Mouse (Mus musculus): ENCODE measurements at regions not wholly inside any gene's neighbourhood (a gene's known extent, or its start where the extent isn't known, plus 50 kb on each side); places are given as distances from the start of the nearest gene placed in this dataset.

DNA sequence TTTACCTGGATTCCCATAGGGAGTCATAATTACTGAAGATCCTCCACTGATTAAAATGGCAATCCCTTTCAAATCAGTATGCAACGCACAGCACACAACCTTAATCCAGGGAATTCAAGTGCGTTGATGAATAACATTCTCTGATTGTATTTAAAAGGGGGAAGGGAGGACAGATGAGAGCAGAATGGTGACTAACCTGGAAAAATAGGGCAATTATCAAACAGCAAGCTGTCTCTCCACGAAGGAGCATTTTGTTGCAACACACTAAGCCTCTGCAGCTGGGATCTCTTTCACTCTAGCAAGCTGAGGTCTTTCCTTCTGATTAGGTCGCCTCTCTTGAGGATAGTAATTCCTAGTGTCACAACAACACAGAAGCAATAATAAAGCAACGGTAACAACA lies 501.5 kb downstream of the Tusc1 start:
- Histone ChIP-seq H3K27me3 (no peaks in the 10 kb centered on the region), H3K4me2 (peak overlapping the region; percentile 20; the same call in 1 of the 2 replicates), H3K9me3 (no peaks in the 10 kb centered on the region), H3K4me3 (no peak overlapping the region), H3K4me1 (replicated peaks) (peaks cover 7% of the 10 kb centered on the region; the same call in 1 of the 2 replicates), H3K27ac (replicated peaks) (0 out of 2 replicates have a peak overlapping the region, but pooled peaks have one; percentile 24), H3K9ac (no peak overlapping the region), H3K36me3 (no peaks in the 10 kb centered on the region)
- WGBS, result 27% methylated on average over 5 of the region's 5 CpGs
- ATAC-seq (ENCODE audit: low read depth), result peak; percentile 23; the same call in 1 of the 2 replicates

DNA sequence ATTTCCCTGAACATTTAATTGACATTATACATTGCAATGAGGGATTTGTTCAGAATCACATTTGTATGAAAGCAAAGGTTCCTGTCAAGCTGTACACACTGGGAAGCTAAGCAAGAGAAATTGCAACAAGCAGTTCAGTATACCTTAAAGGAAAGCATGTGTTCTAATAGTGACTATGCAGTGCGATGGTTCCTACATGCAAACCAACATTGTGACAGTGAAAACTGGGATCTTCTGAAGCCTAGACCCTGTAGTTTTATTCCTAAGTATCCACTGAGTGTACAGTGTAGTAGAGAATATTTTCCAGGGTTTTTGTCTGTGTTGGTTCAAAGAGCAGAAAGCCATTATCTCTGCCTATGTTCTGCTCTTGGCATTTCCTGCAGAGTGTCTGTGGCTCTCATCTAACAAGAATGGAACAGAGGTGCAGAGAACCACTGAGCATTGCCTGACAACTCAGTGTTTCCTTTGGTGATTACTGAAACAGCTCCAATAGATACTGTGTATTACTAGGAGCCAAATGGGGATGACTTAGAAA lies 504.1 kb downstream of the Tusc1 start:
- H3K4me1 ChIP-seq (replicated peaks), result peaks cover 7% of the 10 kb centered on the region; the same call in 1 of the 2 replicates
- WGBS, result 85% methylated on average over 1 of the region's 1 CpGs
- H3K27me3 ChIP-seq, result no peaks in the 10 kb centered on the region
- no peak overlapping the region for H3K9ac ChIP-seq
- H3K9me3 ChIP-seq, result no peaks in the 10 kb centered on the region
- no peaks in the 10 kb centered on the region for H3K36me3 ChIP-seq
- ATAC-seq (ENCODE audit: low read depth), result no peak
- no peak overlapping the region for H3K4me2 ChIP-seq
- H3K27ac ChIP-seq (replicated peaks), result no peak overlapping the region
- no peak overlapping the region for H3K4me3 ChIP-seq

DNA sequence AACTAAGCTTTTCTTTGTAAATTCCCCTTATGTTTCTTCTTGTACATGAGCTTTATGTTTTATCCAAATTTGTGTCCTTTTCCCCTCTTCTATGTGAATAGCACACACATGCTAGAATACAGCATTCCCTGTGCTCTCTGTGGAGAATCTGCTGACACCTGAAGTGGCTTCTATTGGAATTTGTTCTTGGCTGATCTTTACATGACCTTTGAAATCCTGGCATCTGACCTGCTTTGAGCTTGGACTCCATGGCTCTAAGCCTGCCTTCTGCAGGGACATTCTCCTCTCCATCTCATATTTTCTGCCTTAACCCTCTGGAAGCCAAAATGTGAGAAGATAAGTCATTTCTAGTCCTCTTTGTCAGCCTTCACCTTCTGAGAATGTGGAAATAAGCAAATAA lies 507.5 kb downstream of the Tusc1 start:
- H3K9me3 ChIP-seq, result no peaks in the 10 kb centered on the region
- no peak overlapping the region for H3K9ac ChIP-seq
- H3K36me3 ChIP-seq, result no peaks in the 10 kb centered on the region
- no peak for ATAC-seq (ENCODE audit: low read depth)
- no peaks in the 10 kb centered on the region for H3K4me1 ChIP-seq (replicated peaks)
- no peaks in the 10 kb centered on the region for H3K27me3 ChIP-seq
- no peak overlapping the region for H3K4me3 ChIP-seq
- H3K4me2 ChIP-seq, result no peak overlapping the region
- no peak overlapping the region for H3K27ac ChIP-seq (replicated peaks)

DNA sequence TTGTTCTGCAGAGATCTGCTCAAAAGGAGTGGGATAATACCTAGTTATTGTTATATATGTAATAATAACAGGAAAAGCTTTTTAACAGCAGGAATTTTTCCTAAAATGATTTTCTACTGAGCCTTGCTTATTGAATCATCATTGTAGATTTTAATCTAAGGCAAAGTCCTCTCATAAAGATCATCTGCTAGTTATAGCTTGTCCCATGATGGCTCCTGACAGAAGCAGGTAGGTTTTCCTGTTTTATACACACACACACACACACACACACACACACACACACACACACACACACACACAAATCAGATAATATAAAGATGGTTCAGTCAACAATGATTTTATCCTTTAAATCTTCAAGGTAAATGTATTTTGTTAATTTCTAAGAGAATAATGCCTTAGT lies 507.9 kb downstream of the Tusc1 start:
- no peak overlapping the region for H3K27ac ChIP-seq (replicated peaks)
- H3K9me3 ChIP-seq, result no peaks in the 10 kb centered on the region
- no peaks in the 10 kb centered on the region for H3K4me1 ChIP-seq (replicated peaks)
- no peaks in the 10 kb centered on the region for H3K36me3 ChIP-seq
- no peak overlapping the region for H3K4me3 ChIP-seq
- no peak for ATAC-seq (ENCODE audit: low read depth)
- no peaks in the 10 kb centered on the region for H3K27me3 ChIP-seq
- no peak overlapping the region for H3K9ac ChIP-seq
- H3K4me2 ChIP-seq, result no peak overlapping the region

DNA sequence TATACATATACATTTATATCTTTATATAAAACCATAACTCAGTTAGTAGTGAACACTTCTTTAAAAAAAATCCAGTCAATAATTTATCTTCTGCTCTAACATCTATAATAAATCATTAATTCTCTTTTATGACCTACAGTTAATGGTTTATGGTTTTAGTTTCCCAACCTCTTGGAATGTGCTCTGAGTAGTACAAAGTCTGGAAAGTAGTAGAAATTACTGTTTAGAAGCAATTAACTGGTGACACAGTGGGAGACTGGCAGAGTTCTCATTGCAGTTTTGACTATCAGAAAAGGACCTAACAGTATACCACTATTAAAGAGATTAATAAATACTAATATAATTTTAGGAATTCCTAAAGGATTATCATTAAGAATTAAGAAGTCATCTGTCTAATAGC lies 508.3 kb downstream of the Tusc1 start:
- Histone ChIP-seq H3K27ac (replicated peaks) (no peak overlapping the region), H3K4me2 (no peak overlapping the region), H3K36me3 (no peaks in the 10 kb centered on the region), H3K4me1 (replicated peaks) (no peaks in the 10 kb centered on the region), H3K9me3 (no peaks in the 10 kb centered on the region), H3K4me3 (no peak overlapping the region), H3K9ac (no peak overlapping the region), H3K27me3 (no peaks in the 10 kb centered on the region)
- no peak for ATAC-seq (ENCODE audit: low read depth)

DNA sequence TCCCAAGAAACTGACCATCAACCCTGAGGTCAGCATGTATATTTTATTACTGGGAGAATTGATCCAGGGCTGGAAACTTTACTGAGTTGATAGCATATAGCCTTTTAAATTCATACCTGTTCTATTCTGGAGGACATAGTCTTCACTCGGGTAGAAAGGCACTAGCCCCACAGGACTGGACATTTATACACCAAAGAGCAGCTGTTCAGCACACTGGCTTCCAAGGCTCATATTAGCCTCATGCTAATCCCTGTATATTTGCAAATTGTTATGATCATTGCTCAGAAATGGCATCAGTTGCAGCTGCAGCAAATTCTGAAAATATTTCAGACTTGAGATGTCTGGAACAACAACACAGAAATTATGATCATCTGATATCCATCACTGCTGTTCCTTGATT lies 547.2 kb downstream of the Tusc1 start:
- 83% methylated on average over 1 of the region's 1 CpGs for WGBS
- Histone ChIP-seq H3K36me3 (no peaks in the 10 kb centered on the region), H3K4me3 (no peak overlapping the region), H3K9me3 (no peaks in the 10 kb centered on the region), H3K4me2 (no peak overlapping the region), H3K9ac (no peak overlapping the region), H3K27ac (replicated peaks) (no peak overlapping the region), H3K4me1 (replicated peaks) (no peaks in the 10 kb centered on the region), H3K27me3 (no peaks in the 10 kb centered on the region)
- no peak for ATAC-seq (ENCODE audit: low read depth)

DNA sequence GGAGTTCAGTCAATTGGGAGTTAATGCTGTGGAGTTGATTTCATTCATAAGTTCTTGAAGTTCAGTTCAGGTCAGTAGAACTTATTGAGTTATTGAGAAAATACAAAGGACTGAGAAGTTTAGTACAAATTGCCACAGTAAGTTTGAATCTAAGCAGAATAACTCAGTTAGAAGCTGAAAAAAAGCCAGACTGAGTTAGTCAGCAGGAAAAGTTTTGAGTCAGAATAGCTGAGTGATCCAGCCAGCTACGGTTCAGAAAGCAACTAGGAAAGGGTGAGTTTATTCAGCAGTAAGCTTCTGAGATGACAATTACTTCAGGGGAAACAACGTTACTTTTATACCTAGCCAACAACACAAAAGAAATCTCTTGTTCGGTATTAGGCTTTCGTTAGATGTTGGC lies 557.2 kb downstream of the Tusc1 start:
- H3K9ac ChIP-seq, result no peak overlapping the region
- H3K36me3 ChIP-seq, result no peaks in the 10 kb centered on the region
- 85% methylated on average over 4 of the region's 4 CpGs for WGBS
- no peak overlapping the region for H3K4me3 ChIP-seq
- ATAC-seq (ENCODE audit: low read depth), result no peak
- H3K27me3 ChIP-seq, result no peaks in the 10 kb centered on the region
- H3K27ac ChIP-seq (replicated peaks), result no peak overlapping the region
- no peaks in the 10 kb centered on the region for H3K4me1 ChIP-seq (replicated peaks)
- peaks cover 4% of the 10 kb centered on the region; the same call in 1 of the 2 replicates for H3K9me3 ChIP-seq
- no peak overlapping the region for H3K4me2 ChIP-seq

DNA sequence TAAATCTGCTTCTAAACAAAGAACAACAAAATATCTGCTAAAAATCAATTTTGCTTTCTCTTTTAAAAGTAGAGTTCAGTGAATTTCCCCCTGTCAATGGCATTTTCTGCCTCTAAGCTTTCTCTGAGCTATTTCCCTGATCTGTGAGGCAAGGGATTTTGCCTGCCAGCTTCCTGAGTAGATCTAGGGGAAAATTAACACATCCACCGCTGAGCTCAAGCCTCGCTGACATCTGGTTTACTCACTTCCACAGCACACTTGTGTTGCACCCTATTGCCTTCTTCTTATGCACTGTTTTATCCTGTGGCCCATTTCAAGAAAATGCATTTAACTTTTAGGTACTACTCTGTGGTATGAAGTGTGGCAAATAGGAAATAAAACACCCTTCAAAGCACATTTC lies 556.5 kb upstream of the Gm12666 start:
- H3K4me3 ChIP-seq, result no peak overlapping the region
- no peaks in the 10 kb centered on the region for H3K27me3 ChIP-seq
- no peak overlapping the region for H3K9ac ChIP-seq
- H3K27ac ChIP-seq (replicated peaks), result no peak overlapping the region
- H3K4me1 ChIP-seq (replicated peaks), result no peaks in the 10 kb centered on the region
- H3K9me3 ChIP-seq, result no peaks in the 10 kb centered on the region
- 42% methylated on average over 2 of the region's 2 CpGs for WGBS
- H3K36me3 ChIP-seq, result no peaks in the 10 kb centered on the region
- ATAC-seq (ENCODE audit: low read depth), result no peak
- no peak overlapping the region for H3K4me2 ChIP-seq

DNA sequence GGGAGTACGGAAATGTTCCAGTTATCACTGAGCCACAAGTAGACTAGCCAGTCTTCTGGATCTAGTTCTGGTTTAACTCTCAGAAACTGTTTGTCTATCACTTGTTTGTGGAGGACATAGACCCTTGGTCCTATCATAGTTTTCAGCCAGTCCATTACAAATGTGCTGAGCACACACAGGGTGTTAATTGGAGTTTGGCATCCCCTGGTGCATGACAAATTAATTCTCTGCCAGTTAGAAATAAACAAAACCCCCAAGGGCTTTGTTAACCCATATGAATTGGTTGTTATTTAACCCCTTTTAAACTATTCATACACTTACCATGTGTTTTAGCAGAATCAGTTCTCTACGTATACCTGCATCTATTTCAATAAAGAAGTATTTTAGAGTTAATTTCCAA lies 554.7 kb upstream of the Gm12666 start:
- Histone ChIP-seq H3K9ac (no peak overlapping the region), H3K4me3 (no peak overlapping the region), H3K9me3 (no peaks in the 10 kb centered on the region), H3K27me3 (no peaks in the 10 kb centered on the region), H3K27ac (replicated peaks) (no peak overlapping the region), H3K4me1 (replicated peaks) (no peaks in the 10 kb centered on the region), H3K4me2 (no peak overlapping the region), H3K36me3 (no peaks in the 10 kb centered on the region)
- peak; percentile 36; the same call in 1 of the 2 replicates for ATAC-seq (ENCODE audit: low read depth)
- WGBS, result 53% methylated on average over 2 of the region's 2 CpGs

DNA sequence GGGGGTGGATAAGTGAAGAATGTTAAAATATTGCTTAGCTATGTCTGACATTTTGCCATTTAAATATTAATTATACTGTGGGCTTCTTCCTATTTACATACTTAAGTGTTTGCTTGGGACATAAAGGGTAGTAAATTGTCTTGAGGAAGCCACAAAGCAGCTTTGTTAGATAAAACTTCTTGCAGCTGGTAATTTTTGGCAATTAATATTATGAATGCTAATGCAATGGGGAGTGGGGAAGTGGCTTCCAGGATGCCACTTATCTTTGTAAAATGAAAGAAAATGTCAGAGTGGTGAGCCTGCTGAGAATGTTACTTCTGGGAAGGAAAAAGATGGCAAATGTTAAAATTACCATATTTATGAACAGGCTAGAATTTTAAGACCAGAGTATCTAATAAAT lies 511.2 kb upstream of the Gm12666 start:
- no peak overlapping the region for H3K9ac ChIP-seq
- ATAC-seq (ENCODE audit: low read depth), result no peak

More for the DNA sequence above, 511.2 kb upstream of the Gm12666 start:
- no peaks in the 10 kb centered on the region for H3K9me3 ChIP-seq
- H3K4me1 ChIP-seq (replicated peaks), result no peaks in the 10 kb centered on the region
- H3K36me3 ChIP-seq, result no peaks in the 10 kb centered on the region
- H3K27ac ChIP-seq (replicated peaks), result no peak overlapping the region
- no peak overlapping the region for H3K4me2 ChIP-seq
- H3K4me3 ChIP-seq, result no peak overlapping the region
- no peaks in the 10 kb centered on the region for H3K27me3 ChIP-seq
